Mouse (Mus musculus): ENCODE measurements around the gene Rela.

DNA sequence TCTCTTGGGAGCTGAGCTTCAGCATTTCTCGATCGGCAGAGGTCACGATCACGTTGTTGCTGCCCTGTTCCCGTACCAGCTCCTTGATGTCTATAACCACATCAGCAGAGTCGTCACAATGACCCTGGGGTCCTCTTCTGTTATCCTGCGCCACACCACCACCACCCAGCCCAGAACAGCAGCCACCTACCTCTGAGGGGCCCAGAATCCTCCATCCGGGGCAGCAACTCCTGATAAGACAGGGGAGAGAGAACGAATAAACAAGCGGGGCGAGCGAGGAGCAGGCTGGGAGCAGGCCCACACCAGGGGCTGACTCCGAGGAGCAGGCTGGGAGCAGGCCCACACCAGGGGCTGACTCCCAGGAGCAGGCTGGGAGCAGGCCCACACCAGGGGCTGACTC lies 49.2 kb downstream of the Rela start:
- TF ChIP-seq CTCF (IDR thresholded peaks at IDR 0.05; ENCODE audit: low read depth), result no peak
- no peak for TF ChIP-seq EP300 (IDR thresholded peaks at IDR 0.05; ENCODE audit: low read depth)

All from liver, postnatal 0 days (tissue).